Mouse (Mus musculus) brain, embryonic 14.5 days (tissue): ENCODE results near the gene Dusp5. TPM values are rescaled to one million over a fixed set of nuclear protein-coding genes. Genes with fewer than 3 reads are reported as not detected.
A peak's percentile ranks its signal among the peaks of the same experiment; 100 is the strongest.

Experiments
- DNase-seq: peaks from one replicate; pipeline ENCODE4 v3.0.0-alpha.2; 2011; ENCODE audit warnings: low read depth
- CTCF ChIP-seq: fragments of 200-500 bp; IDR thresholded peaks from 2 replicates; pipeline ENCODE4 v1.5.1; 2012; ENCODE audit warnings: inconsistent platforms, mild to moderate bottlenecking, moderate library complexity, borderline replicate concordance; ENCODE audit not compliant: insufficient read depth, insufficient read length; ENCODE audit errors: extremely low read depth
- POLR2A ChIP-seq: fragments of 200-500 bp; IDR thresholded peaks from 2 replicates; pipeline ENCODE4 v1.6.1; 2012; ENCODE audit warnings: mild to moderate bottlenecking, inconsistent platforms, borderline replicate concordance; ENCODE audit not compliant: poor library complexity, insufficient read depth, insufficient read length, severe bottlenecking; ENCODE audit errors: extremely low read depth
- polyA plus RNA-seq: library from polyadenylated mRNA; depleted of rRNA; stranded (reverse); fragments of >200 nt; gene quantifications from 2 replicates; pipeline ENCODE4 v1.2.3, GENCODE M21; 2012; rRNA removed

The Dusp5 gene
- polyA plus RNA-seq: 2.3 and 2.5 TPM in 2 replicates

DNA sequence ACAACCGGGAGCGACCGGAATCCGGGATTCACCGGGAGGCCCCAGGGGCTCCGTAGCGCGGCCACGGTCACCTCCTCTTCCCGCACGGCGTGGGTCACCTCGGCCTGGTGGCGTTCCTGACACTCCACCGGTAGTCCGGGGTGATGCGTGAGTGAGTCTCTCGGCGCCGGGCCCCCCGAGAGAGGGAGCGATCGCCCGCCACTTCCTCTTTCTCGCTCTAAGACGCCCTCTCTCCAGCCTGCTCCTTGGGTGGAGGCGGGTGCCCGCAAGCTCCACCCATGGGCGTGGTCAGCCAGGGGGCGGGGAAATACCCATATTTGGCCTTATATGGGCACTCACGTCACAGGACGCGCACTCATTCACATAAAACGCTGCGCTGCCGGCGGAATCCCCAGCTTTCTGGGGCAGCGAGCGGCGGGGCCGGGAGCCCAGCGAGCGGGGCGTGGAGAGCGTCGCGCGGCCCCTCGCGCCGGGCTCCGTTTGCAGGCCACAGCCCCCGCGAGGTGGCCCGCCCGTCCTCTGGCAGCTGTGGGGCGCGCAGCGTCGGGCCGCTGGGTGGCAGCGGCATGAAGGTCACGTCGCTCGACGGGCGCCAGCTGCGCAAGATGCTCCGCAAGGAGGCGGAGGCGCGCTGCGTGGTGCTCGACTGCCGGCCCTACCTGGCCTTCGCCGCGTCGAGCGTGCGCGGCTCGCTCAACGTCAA lies at the start of gene Dusp5:
Gene Dusp5, plus strand, starts transcription at position 358 of the 703 bp plus-strand sequence.
- no peak for TF ChIP-seq CTCF
- peak; percentile 32 for TF ChIP-seq POLR2A
- DNase-seq: peak; percentile 98

- no peak for DNase-seq
These were observed 49.3 kb upstream of the Dusp5 start for GRCm38 (mm10) chr19:53479590-53479989.

GRCm38 (mm10) chr19:53482093-53482492 lies 46.8 kb upstream of the Dusp5 start:
- DNase-seq: no peak
- TF ChIP-seq CTCF: no peak
- TF ChIP-seq POLR2A: no peak

More at GRCm38 (mm10) chr19:53479590-53479989, 49.3 kb upstream of the Dusp5 start:
- TF ChIP-seq POLR2A (no peak), CTCF (no peak)

DNA sequence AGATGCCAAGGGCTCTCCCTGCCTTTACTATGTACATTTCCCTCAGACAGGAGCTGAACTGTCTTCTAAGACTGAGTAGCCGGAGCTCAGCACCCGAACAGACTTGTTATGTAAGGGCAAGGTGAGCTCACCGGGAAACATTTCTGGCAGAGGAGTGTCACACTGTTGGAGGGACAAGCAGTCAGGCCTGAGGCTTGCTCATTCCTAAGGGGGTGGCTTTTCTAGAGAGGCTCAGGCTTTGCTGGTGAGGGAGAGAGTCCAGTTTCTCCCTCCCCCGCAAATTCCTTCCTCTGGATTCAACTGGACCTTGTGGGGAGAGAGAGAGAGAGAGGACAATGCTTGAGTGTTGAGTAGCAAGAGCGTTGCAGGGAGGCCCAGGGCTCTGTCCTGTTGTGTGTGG lies 46.4 kb upstream of the Dusp5 start:
- DNase-seq: no peak
- TF ChIP-seq CTCF: no peak
- no peak for TF ChIP-seq POLR2A

DNA sequence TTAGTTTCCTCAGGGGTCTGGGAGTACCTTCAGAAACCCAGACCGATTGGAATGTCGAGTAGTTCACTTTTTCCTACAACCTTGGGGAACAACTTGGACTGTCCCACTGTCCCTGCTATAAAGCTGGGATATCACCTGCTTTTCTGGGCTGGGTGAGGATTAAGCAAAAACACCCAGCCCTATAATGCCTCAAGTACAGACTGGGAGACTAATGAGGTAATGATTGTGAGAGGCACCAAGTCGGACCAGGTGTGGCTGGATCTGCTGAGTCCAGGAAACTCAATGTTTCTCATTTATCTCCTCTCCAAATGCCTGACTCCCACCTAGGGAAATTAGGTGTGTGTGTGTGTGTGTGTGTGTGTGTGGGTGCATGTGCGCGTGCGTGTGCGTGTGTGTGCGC lies 44.9 kb upstream of the Dusp5 start:
- DNase-seq: no peak
- TF ChIP-seq CTCF (no peak), POLR2A (no peak)

GRCm38 (mm10) chr19:53484918-53485317 lies 44.0 kb upstream of the Dusp5 start:
- no peak for TF ChIP-seq POLR2A
- TF ChIP-seq CTCF: no peak
- no peak for DNase-seq

GRCm38 (mm10) chr19:53489187-53489586 lies 39.7 kb upstream of the Dusp5 start:
- DNase-seq: no peak
- TF ChIP-seq POLR2A (no peak), CTCF (no peak)

GRCm38 (mm10) chr19:53489910-53490309 lies 39.0 kb upstream of the Dusp5 start:
- TF ChIP-seq POLR2A (no peak), CTCF (no peak)
- DNase-seq: no peak

DNA sequence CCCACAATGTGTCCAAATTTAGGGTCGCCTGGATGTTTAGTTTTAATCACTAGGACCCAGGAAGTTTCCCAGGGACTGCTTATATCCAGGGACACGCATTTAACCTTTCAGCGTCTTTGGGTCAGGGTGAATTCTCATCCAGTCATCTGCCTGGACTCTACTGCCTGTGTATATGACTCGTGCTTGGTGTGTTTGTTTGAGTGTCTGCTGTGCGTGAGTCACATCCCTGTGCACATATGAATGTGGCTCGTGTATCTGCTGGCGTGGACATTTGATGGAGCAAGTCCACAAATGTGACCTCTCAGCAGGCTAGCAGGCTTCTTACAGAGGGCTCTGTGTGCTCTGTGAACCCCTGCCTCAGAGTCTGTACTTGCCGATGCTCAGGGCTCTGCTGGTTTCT lies 38.0 kb upstream of the Dusp5 start:
- no peak for DNase-seq
- TF ChIP-seq POLR2A: no peak
- no peak for TF ChIP-seq CTCF

DNA sequence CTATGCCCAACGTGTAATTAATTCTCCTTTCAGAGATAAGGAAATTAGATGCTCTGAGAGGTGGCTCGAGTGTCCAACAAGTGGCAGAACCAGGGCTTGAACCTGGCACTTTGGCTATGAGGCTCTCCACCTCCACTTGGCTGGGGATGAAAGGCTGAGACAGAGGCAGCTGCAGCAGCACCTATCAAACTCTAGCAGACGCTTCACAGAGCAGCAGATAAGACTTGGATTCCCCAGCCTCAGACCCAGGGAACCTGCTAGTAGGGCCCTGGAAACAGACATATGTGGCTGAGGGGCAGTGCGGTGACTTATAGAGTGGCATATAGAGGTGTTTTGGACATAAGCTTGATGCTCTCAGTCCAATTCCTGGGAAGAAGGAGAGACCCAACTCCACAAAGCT lies 36.4 kb upstream of the Dusp5 start:
- DNase-seq: no peak
- TF ChIP-seq POLR2A: no peak
- no peak for TF ChIP-seq CTCF

DNA sequence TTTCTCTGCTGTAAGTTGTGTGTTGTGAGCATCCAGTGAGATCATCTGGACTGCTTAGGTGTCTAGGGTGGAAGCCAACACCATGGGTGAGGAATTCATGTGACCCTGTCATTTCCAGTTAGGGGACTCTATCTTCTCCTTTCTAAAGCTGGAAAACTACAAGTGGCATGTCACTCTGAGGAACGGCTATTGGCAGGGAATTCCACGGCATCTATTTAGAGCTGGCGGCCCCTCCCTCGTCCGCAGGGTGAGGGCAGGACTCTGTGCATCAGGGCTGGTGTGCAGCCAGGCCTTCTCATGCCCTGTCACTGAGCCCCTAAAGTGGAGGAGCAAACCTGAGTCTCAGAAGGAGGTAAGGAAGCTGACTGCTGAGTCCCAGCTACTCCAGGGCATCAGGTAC lies 35.0 kb upstream of the Dusp5 start:
- no peak for TF ChIP-seq POLR2A
- no peak for TF ChIP-seq CTCF
- no peak for DNase-seq

DNA sequence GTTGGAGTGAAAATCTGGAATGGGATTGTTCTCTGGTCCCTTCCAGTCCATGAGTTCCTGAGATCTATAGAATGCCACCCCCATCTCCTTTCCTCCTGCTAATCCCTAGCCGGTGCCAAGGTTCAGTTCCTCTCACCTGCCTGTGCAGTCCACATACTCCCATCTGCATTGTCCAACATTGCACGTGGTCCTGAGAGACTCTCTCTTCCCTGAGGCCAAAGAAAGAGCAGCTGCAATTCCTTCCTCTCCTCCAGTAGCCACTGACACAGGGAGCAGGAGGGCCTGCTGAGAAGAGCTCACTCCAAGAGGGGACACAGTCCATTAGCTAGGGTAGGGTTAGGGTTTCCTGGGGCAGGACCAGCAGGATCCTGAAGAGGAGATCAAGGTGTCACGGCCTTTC lies 31.0 kb upstream of the Dusp5 start:
- no peak for DNase-seq
- no peak for TF ChIP-seq CTCF
- no peak for TF ChIP-seq POLR2A

DNA sequence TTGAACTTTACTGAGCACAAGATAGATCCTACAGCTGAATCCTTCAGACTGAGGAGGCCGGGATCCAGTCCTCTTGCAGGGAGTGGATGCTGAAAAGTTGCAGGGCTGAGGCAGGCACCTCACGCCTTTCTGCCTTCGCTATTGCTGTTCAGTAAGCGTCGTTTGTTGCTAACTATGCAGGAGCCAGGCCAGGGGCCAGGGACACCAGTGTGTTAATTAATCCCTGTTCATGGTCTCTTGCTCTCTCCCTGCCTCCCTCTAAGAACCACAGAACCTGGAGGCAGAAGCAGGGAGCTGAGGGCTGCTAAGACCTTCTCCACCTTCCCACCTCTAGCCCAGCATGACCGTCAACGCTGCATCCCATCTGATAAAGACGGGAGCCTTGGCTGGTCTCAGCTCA lies 29.9 kb upstream of the Dusp5 start:
- TF ChIP-seq POLR2A: no peak
- no peak for DNase-seq
